Mouse (Mus musculus): ENCODE measurements at regions not wholly inside any gene's neighbourhood (a gene's known extent, or its start where the extent isn't known, plus 50 kb on each side); places are given as distances from the start of the nearest gene placed in this dataset.

DNA sequence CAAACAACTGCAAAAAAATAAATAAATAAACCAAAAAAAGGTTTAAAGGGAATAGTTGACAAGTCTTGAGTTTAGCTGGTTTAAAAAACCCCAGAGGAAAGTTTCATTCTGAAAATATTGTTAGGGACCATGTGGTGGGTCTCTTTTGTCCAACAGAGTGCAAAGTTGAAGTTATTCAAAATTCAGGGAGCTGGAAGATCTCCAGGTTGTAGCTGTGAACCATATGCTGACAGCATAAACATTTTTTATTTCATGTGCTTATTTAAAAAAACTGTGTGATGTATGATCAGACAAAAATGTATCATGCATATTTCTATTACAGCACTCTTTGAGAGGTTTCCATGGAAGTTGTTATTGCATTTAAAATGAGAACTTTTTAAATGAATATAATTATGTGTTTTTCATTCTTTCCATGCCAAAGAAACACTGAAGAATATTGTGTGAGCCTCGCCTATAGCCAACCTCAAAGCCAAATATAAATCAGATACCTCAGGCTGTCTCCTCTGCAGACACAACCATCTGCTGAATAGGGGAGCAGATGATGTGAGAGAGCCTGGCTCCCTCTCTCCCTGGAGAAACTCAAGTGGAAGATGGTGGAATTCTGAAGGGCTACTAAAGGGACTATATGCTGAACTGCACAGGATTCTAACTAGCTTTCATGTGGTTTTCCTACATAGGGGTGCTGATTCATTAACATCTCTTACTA lies 413.4 kb upstream of the Impad1 start:
- DNase-seq (ENCODE audit: low spot score), result no peak

DNA sequence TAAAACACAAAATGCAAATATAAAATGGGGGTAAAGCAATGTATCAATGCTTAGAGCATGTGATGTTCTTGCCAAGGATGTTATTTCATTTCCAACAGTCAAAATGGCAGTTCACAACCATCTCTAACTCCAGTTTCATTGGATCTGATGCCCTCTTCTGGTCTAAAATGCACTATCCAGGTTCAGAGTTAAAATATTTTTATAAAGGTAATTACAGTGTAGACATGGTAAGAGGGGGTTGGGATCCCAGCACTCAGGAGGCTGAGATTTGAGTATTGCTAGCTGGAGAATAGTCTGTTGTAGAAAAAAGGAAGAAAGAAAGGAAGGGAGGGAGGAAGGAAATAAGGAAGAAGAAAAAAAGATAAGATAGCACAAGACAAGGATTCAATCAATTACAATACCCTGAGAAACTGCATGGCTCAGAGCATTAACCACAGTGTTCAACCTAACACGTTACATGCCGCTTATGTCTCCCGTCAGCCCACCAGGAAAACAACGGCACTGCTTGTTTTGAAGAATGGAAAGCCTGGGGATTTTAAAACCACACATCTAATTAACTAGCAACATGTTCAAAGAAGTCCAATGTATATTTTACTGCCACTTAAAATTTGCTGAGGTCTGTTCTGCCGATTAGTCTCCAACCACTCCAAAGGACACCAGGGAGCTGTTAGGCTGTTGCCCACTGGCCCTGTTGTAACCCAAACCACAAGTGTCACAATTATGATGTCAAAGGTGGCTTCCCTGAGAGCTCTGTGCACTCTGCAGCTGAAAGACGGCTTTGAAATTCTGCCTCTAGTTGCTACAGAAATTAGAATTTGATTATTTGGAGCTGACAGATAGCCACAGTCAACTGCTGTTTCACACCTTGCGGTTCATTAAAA lies 412.4 kb upstream of the Impad1 start:
- no peak for DNase-seq (ENCODE audit: low spot score)

DNA sequence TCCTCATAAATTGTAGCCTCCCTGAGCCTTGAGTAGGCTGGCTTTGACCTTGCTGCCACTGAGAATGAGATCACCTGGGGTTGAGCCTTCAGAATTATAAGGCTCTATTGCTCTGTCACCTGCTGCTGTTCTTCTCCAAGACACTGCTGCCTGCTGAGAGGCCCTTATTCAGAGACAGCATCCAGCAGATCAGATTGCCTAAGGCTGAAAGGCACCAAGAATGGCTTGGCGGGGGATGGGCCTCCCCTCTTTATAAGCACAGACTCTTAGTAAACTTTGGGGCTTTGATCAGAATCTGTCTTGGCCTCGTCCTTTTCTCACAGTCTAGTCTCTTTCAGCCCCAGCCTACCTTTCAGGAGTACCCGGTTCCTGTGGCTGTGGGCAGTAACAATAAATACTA lies 401.1 kb upstream of the Impad1 start:
- no peak for DNase-seq (ENCODE audit: low spot score)

- DNase-seq (ENCODE audit: low spot score), result no peak
Observed at GRCm38 (mm10) chr4:5181591-5181990, 388.4 kb upstream of the Impad1 start.

DNA sequence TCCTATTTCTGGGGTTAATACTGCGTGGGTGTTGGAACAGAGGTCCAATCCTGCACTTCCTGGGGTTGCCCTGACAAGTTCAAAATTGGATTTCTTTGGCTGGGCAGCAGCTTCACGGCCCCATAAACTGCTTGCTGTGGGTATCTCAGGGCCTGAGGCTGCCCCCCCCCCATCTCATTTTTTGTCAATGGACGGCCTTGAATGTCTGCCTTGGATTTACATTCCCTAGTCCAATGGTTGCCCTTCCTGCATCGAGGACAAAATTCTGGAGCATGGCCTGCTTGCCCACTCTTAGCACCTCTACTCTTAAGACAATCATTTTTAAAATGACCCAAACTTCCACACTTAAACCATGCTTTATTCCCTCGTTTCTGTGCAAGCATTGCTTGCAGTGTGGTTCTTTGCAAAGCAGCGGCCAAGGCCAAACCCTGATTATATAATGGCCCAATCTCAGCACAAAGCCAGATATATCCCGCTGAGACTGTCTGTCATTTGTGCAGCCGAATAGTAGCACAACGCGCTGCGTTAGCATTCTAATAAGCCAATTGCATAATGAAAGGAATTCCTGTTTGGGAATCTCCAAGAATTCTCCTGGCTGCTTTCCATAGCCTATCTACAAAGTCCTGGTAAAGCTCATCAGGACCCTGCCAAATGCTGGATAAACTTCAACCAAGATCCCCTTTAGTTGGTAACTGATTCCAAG lies 386.0 kb upstream of the Impad1 start:
- DNase-seq (ENCODE audit: low spot score), result no peak

DNA sequence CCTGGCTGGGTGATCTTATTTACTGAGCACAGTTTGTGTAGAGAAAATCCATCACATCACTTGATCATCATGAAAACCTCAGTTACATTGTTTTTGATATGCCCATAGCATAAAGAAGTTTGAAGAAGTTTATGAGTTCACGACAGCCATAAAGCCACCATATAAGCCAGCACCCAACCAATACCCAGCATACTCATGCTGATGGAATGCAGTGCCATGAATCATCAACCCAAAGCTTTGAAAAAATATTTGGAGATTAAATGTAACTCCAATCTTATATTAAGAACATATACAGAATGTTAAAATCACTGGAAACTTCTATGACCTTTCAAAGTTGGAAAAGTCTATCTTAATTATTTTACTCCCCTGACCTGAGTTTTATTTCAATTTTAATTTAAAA lies 372.1 kb upstream of the Impad1 start:
- no peak for DNase-seq (ENCODE audit: low spot score)

- DNase-seq (ENCODE audit: low spot score), result no peak
Observed at GRCm38 (mm10) chr4:5160931-5161330, 367.8 kb upstream of the Impad1 start.

- DNase-seq (ENCODE audit: low spot score), result no peak
Observed at GRCm38 (mm10) chr4:5130726-5131125, 337.6 kb upstream of the Impad1 start.

- no peak for DNase-seq (ENCODE audit: low spot score)
Observed at GRCm38 (mm10) chr4:5126059-5126458, 332.9 kb upstream of the Impad1 start.

DNA sequence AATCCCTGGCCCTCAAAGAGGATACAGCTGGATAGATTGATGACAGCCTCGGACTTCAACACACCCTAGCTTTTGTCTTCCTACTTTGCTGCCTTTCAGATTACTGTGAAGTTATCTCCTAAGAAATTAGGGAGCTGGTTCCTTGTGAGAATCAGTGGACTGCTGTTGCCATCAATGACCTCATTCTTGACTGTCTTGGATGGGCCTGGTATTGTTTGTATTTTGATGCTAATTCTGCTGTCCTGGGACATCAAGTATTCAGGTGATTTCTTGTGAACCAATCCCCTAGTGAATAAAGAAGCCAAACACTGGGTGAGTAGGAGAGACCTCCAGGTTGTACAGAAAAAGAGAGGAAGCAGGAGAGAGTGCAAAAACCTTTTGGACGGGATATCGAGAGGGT lies 305.3 kb upstream of the Impad1 start:
- no peak for DNase-seq (ENCODE audit: low spot score)

GRCm38 (mm10) chr4:5078723-5079122 lies 285.6 kb upstream of the Impad1 start:
- no peak for DNase-seq (ENCODE audit: low spot score)

DNA sequence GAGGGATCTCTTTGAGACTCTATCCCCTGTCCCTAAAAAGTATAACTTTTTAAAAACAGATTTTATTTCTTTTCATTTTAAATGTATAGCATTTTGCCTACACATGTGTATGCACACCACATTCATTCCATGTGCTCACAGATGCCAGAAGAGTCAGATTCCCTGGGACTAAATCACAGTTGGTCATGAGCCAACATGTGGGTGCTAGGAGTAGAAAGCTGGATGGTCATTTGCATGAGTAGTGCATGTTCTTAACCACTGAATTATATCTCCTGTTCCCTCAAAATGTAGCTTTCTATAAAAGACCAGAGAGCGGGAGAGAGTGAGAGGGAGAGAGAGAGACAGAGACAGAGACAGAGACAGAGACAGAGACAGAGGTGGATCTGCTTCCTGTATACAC lies 281.6 kb upstream of the Impad1 start:
- DNase-seq (ENCODE audit: low spot score), result no peak

- no peak for DNase-seq (ENCODE audit: low spot score)
Observed at GRCm38 (mm10) chr4:5071243-5071642, 278.1 kb upstream of the Impad1 start.

GRCm38 (mm10) chr4:5059290-5059955 lies 266.3 kb upstream of the Impad1 start:
- DNase-seq (ENCODE audit: low spot score), result no peak

- DNase-seq (ENCODE audit: low spot score), result no peak
Observed at GRCm38 (mm10) chr4:5029929-5030328, 236.8 kb upstream of the Impad1 start.

DNA sequence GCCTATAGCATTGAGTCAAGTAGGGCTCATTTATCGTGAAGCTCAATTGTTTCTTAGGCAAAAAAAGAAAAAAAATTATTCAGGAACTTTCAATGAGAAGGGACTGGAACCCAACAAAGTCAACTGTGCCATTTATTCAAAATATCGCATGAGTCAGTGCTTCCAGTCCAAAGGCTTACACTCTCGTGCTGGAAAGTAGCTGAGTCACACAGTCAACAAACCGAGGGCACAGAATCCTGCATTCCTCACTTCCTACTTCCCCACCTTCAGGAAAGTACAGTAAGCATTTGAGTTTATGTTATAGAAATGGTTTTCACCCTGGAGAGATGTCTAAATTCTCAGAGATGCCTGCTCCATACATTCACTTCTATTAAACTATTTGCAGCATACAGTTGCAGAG lies 194.3 kb upstream of the Impad1 start:
- DNase-seq (ENCODE audit: low spot score), result no peak

DNA sequence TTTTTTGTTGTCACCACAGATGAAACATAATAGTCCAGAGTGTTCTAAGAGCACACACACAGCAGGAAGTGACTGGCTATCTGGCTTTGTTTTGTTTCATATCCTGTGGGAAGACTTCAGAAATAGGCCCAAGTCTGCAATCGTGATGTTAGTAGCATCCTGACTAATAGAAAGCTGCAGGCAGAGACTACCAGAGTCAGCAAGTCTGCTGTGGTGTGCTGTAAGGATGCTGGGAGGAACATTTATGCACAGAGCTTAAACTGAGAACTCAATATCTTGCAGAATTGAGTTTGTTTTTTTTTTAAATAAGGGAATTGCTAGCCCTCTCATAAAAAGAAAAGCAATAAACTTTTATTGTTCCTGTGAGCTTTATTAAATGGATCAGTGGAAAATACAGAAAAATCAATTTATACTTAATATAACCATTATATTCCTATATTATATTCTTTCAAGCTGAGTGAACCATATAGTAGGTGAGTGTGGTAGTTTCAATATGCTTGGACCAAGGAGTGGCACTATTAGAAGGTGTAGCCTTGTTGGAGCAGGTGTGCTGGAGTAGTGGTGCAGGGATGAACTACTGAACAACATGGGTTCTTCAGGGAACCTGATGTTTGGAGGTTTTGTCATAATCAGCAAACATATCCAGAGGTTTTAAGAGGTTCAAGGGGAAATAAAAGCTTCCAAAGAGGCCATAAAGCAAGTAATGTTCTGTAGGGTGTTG lies 190.5 kb upstream of the Impad1 start:
- no peak for DNase-seq (ENCODE audit: low spot score)

- no peak for DNase-seq (ENCODE audit: low spot score)
Observed at GRCm38 (mm10) chr4:4971800-4972319, 178.7 kb upstream of the Impad1 start.

DNA sequence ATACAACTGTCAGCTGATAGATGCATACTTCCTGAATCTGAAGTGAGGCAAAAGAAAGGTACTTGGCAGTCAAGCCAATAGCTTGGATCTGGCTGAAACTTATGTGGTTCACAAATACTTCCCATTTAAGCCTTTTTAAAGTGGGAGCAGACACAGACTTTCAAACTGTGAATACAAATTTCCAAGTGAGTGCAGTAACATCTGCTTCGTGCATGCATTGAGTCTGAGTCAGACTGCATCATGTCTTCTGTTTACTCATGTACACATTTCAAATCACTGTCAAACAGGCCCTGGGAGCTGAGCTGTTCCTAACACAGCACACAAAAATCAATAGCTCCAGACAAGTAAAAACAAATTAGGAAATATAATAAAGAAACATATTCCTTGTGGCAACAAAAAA lies 155.8 kb upstream of the Impad1 start:
- no peak for DNase-seq (ENCODE audit: low spot score)

- DNase-seq (ENCODE audit: low spot score), result no peak
Observed at GRCm38 (mm10) chr4:4944498-4944897, 151.3 kb upstream of the Impad1 start.

GRCm38 (mm10) chr4:4925741-4926140 lies 132.6 kb upstream of the Impad1 start:
- DNase-seq (ENCODE audit: low spot score), result no peak

Measured in testis, postnatal 14 days (tissue).